Mouse (Mus musculus): ENCODE data around the gene Zfp958. TPM values are rescaled to one million over a fixed set of nuclear protein-coding genes. Genes with fewer than 3 reads are reported as not detected.
"Not testable (repeated sequence)": the region's sequence is repeated elsewhere in the genome, so short reads cannot be mapped to it uniquely, and the experiment has no call there.

The Zfp958 gene
- polyA plus RNA-seq, 1 experiment, result 0.15 TPM

DNA sequence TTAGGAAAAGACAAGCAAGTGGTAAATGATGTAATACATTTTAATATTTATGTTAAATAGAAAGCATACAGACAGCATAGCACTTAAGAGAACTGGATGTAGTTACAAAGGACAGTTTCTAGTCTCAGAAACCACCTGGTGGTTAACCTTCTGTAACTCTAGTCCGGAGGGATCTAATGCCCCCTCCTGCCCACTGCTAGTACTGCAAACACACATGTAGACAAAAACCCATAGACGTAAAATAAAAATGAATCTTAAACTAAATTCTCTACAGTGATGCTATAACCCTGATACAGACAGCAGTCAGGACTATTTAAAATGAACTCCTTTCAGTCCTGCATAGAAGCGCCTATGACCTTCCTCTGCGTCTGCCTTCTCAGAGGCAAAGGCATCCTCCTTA lies 24.1 kb downstream of the Zfp958 start:
- Histone ChIP-seq H3K36me3 (replicated peaks; ENCODE audit: low read length) (peaks cover 22% of the 10 kb centered on the region), H3K4me3 (replicated peaks) (no peak overlapping the region), H3K4me1 (no peaks in the 10 kb centered on the region), H3K9me3 (peaks cover 22% of the 10 kb centered on the region), H3K27me3 (replicated peaks) (no peaks in the 10 kb centered on the region)
- no peak for TF ChIP-seq GATA1 (IDR thresholded peaks at IDR 0.05; ENCODE audit: borderline replicate concordance, low read length)
- TF ChIP-seq FLI1 (IDR thresholded peaks at IDR 0.05; ENCODE audit: low read length), result no peak

DNA sequence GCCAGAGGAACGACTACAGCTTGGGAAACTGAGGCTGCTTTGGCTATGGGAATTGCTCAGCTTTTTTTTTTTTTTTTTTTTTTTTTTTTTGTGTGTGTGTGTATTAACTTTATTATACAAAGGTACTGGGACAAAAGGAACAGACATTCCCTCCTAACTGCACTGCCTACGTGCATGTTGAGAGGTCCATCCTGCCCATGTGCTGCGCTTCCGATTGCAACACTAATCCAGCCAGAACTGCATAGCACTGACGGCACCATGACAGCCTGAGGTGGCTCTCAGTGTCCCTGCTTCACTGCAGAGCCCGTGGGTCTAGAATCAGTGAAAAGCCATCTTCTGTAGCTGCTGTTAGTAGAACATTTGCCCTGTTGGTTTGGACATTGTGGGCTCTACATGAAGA lies 30.0 kb downstream of the Zfp958 start:
- H3K4me1 ChIP-seq; H3K36me3 ChIP-seq (replicated peaks; ENCODE audit: low read length); H3K4me3 ChIP-seq (replicated peaks); H3K27me3 ChIP-seq (replicated peaks): not testable (repeated sequence)
- peaks cover 20% of the 10 kb centered on the region for H3K9me3 ChIP-seq

DNA sequence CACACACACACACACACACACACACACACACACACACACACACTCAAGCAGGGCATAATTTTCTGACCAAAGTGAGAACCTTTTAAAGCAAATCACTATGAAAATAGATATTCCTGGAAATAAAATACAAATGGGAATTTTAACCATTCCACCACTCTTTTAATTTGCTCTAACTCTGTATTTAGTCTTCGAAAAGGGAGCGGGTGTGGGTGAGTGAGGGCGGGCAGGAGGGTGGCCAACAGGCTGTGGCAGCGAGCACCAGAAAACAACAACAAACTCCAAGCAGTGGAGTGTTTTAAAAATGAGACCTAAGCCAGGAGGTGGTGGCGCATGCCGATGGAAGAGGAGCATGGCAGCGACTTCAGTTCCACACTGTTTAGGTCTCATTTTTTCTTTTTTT lies 43.6 kb downstream of the Zfp958 start:
- H3K4me1 ChIP-seq, result no peaks in the 10 kb centered on the region
- H3K4me3 ChIP-seq (replicated peaks), result no peak overlapping the region
- no peaks in the 10 kb centered on the region for H3K27me3 ChIP-seq (replicated peaks)
- peaks cover 12% of the 10 kb centered on the region; the same call in 1 of the 2 replicates for H3K9me3 ChIP-seq
- no peaks in the 10 kb centered on the region for H3K36me3 ChIP-seq (replicated peaks; ENCODE audit: low read length)
- TF ChIP-seq FLI1 (IDR thresholded peaks at IDR 0.05; ENCODE audit: low read length), result no peak
- no peak for TF ChIP-seq GATA1 (IDR thresholded peaks at IDR 0.05; ENCODE audit: borderline replicate concordance, low read length)

DNA sequence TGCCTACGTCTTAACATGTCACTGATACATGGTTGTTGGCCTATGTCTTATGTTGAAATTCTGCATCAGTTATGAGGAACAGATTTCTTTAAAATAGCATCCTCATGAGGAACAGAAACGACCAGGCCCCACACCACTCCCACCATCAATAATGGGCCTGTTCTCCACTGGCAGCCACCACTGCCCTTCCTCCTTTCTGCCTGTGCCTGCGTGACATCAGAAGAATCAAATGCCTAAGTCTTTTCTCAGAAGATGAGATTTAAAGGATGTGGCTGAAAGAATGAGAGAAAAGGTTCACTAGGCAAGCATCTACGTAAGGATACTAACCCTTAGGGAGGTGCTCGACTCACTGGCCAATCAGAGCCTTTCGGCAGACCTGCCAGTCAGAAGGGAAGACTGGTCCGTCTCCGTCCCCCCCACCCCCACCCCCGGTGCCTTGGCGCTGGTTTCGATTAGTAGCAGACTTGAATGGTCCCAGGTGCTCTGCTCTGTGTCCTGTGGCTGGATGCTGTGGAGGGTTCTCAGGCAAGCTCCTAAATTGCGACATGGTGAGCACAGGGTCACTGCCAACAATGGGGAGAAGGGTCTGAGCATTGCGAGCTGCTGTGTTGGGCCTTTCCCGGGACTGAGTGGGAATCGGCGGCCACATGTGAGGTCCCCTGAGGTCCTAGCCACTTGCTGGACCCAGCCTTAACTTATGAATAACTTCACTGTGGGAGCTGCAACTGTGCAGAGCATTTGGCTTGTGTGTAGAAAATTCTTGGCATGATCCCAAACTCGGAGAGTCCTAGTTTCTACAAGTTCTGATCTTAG lies 62.4 kb downstream of the Zfp958 start:
- H3K36me3 ChIP-seq (replicated peaks; ENCODE audit: low read length), result peaks cover 3% of the 10 kb centered on the region
- no peak overlapping the region for H3K4me3 ChIP-seq (replicated peaks)
- no peaks in the 10 kb centered on the region for H3K27me3 ChIP-seq (replicated peaks)
- TF ChIP-seq FLI1 (IDR thresholded peaks at IDR 0.05; ENCODE audit: low read length) (no peak), GATA1 (IDR thresholded peaks at IDR 0.05; ENCODE audit: borderline replicate concordance, low read length) (no peak)
- H3K9me3 ChIP-seq, result peaks cover 28% of the 10 kb centered on the region
- peaks cover 16% of the 10 kb centered on the region for H3K4me1 ChIP-seq

DNA sequence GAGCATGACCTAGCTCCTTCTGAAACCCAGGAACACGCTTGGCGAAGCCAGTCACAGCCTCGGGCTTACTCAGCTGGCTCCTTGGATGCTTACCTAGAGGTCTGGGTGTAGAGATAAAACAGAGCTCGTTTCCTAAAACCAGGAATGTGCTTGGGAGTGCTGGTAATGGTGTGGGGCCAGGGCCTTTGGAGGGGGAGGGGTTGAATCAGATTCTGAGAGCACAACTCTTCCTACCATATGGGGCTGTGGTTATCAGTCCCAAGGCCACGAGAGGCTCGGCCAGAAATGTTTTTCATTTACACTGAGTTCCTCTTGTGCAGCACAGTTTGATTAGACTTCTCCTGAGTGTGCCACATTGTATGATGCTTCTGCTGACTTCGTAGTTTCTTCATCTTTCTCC lies 63.6 kb downstream of the Zfp958 start:
- TF ChIP-seq GATA1 (IDR thresholded peaks at IDR 0.05; ENCODE audit: borderline replicate concordance, low read length) (no peak), FLI1 (IDR thresholded peaks at IDR 0.05; ENCODE audit: low read length) (no peak)
- Histone ChIP-seq H3K4me1 (peaks cover 16% of the 10 kb centered on the region), H3K27me3 (replicated peaks) (no peaks in the 10 kb centered on the region), H3K36me3 (replicated peaks; ENCODE audit: low read length) (peaks cover 3% of the 10 kb centered on the region), H3K4me3 (replicated peaks) (peak overlapping the region; percentile 98), H3K9me3 (peaks cover 20% of the 10 kb centered on the region)

DNA sequence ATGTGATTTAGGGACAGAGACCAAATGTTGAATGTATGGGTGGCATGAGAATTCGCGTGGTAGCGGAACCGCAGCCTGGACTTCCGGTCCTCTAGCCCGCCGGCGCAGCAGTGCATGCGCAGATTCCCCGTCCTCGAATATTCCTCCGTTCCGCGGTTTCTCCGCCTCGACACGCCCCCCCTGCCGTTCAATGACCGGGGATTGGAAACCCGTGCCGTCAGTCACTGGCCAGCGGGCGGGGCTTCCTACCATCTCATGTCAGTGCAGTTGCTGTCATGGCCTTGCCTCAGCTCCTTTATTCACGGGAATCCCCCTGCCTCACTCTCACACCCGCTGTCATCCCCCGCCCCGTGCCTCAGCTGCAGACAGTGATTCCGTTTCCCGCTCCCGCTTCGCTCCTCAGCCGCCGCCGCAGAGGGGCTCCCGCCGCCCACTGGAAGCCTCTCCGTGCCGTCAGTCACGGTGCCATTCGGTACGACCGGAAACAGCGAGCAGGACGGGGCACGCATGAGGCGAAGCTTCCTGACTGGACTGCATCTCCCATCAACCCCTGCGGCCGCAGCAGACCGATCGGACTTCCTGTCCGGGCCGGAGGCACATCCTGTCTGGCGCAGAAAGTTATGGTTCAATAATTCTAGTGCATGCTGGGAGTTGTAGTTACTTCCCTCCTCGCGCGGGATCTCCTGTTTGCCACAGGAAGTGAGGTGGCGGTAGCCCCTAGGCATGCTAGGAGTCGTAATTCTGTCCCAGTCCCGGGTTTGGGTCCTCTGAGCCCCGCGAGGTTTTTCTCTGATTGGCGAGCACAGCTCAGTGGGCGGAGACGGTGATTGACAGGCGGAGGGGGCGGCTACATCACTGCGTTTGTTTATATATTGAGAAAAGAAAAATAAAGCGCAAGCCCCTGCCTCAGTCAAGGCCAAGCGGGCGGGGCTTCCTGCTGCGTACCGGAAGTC lies 64.6 kb downstream of the Zfp958 start:
- H3K9me3 ChIP-seq, result peaks cover 13% of the 10 kb centered on the region
- H3K36me3 ChIP-seq (replicated peaks; ENCODE audit: low read length), result peaks cover 3% of the 10 kb centered on the region
- peaks cover 16% of the 10 kb centered on the region for H3K4me1 ChIP-seq
- no peaks in the 10 kb centered on the region for H3K27me3 ChIP-seq (replicated peaks)
- peak overlapping the region; percentile 98 for H3K4me3 ChIP-seq (replicated peaks)
- TF ChIP-seq GATA1 (IDR thresholded peaks at IDR 0.05; ENCODE audit: borderline replicate concordance, low read length), result no peak
- no peak; the same call in 1 of the 2 replicates for TF ChIP-seq FLI1 (IDR thresholded peaks at IDR 0.05; ENCODE audit: low read length)

DNA sequence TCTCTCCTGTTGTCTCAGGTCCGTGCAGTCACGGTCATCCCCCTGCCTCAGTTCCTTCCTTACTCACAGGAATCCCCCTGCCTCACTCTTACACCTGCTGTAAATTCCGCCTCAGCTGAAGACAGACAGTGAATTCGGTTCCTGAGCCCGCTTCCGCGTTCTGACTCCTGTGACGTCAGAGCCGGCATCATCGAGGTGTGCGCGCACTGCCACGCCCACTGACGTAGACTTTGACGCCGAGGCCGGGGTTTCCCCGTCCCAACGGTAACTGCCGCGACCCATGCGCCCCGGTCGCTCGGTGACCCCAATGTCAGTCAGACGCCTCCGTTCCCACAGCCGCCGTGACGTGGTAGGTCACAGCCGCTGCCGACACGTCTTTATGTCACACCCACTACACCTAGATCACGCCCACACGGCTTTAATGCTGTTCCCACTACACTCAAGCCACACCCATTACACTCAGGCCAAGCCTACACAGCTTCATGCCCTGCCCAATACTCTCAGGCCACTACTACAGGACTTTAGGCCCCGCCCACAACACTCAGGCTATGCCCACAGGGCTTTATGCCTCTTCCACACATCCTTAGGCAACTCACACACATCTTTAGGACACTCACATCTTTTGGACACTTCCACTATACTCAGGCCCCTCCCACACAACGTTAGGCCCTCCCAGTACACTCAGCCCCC lies 65.4 kb downstream of the Zfp958 start:
- no peak for TF ChIP-seq FLI1 (IDR thresholded peaks at IDR 0.05; ENCODE audit: low read length)
- no peak for TF ChIP-seq GATA1 (IDR thresholded peaks at IDR 0.05; ENCODE audit: borderline replicate concordance, low read length)
- peaks cover 11% of the 10 kb centered on the region for H3K9me3 ChIP-seq
- peaks cover 3% of the 10 kb centered on the region for H3K36me3 ChIP-seq (replicated peaks; ENCODE audit: low read length)
- H3K27me3 ChIP-seq (replicated peaks), result no peaks in the 10 kb centered on the region
- peak overlapping the region; percentile 98 for H3K4me3 ChIP-seq (replicated peaks)
- H3K4me1 ChIP-seq, result peaks cover 16% of the 10 kb centered on the region

DNA sequence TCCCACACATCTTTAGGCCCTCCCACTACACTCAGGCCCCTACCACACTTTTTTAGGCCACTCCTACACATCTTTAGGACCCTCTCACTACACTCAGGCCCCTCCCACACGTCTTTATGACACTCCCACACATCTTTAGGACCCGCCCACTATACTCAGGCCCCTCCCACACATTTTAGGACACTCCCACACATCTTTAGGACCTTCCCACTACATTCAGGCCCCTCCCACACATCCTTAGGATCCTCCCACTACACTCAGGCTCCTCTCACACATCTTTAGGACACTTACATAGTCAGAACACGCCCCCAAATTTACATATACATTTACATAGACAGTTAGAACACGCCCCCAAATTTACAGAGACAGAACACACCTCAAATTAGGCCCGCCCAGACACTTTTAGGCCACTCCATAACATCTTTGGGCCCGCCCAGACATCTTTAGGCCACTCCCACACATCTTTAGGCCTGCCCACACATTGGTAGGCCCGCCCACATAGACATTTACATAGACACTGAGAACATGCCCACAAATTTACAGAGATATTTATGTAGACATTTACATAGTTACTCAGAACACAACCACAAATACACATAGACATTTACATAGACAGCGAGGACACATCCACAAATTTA lies 66.1 kb downstream of the Zfp958 start:
- Histone ChIP-seq H3K36me3 (replicated peaks; ENCODE audit: low read length) (peaks cover 3% of the 10 kb centered on the region), H3K4me1 (peaks cover 16% of the 10 kb centered on the region), H3K27me3 (replicated peaks) (no peaks in the 10 kb centered on the region), H3K9me3 (peaks cover 11% of the 10 kb centered on the region), H3K4me3 (replicated peaks) (peak overlapping the region; percentile 98)
- TF ChIP-seq FLI1 (IDR thresholded peaks at IDR 0.05; ENCODE audit: low read length) (no peak), GATA1 (IDR thresholded peaks at IDR 0.05; ENCODE audit: borderline replicate concordance, low read length) (no peak)

DNA sequence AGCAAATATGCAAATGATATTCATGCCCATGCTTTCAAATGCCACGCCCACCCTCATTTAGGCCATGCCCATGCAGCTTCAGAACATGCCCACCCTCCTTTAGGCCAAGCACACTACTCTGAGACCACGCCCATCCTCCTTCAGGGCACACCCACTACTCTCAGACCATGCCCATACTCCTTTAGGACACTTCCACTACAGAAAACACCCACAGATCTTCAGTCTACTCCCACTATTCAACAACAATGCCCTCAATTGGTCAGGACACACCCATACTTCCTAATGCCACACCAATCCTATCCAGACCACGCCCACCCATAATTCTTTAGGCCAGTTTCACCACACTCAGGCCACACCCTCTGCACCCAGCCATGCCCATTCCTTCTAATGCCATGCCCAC lies 66.8 kb downstream of the Zfp958 start:
- Histone ChIP-seq H3K4me1 (peaks cover 16% of the 10 kb centered on the region), H3K27me3 (replicated peaks) (no peaks in the 10 kb centered on the region), H3K36me3 (replicated peaks; ENCODE audit: low read length) (peaks cover 3% of the 10 kb centered on the region), H3K9me3 (peaks cover 11% of the 10 kb centered on the region), H3K4me3 (replicated peaks) (peak overlapping the region; percentile 21)
- TF ChIP-seq GATA1 (IDR thresholded peaks at IDR 0.05; ENCODE audit: borderline replicate concordance, low read length) (no peak), FLI1 (IDR thresholded peaks at IDR 0.05; ENCODE audit: low read length) (no peak)

Other genes with a start within 250 kb of the Zfp958 start
- gene Cers4, start 120.1 kb upstream of the Zfp958 start, polyA plus RNA-seq (2012; ENCODE audit: insufficient read depth, low replicate concordance), result 2.4 TPM in 1 of 2 replicates, not detected in the other
- 0.87 TPM in 1 of 2 replicates, not detected in the other for gene Shcbp1, start 166.4 kb downstream of the Zfp958 start, polyA plus RNA-seq (2012; ENCODE audit: insufficient read depth, low replicate concordance)

Measured in megakaryocyte, embryonic 14.5 days (primary cell).